Mouse (Mus musculus) cerebellum, adult 9-10 months (tissue): ENCODE results near the gene Snhg11.

Experiments
- DNase-seq: peaks from one replicate; pipeline ENCODE4 v3.0.0; 2022

The Snhg11 gene

DNA sequence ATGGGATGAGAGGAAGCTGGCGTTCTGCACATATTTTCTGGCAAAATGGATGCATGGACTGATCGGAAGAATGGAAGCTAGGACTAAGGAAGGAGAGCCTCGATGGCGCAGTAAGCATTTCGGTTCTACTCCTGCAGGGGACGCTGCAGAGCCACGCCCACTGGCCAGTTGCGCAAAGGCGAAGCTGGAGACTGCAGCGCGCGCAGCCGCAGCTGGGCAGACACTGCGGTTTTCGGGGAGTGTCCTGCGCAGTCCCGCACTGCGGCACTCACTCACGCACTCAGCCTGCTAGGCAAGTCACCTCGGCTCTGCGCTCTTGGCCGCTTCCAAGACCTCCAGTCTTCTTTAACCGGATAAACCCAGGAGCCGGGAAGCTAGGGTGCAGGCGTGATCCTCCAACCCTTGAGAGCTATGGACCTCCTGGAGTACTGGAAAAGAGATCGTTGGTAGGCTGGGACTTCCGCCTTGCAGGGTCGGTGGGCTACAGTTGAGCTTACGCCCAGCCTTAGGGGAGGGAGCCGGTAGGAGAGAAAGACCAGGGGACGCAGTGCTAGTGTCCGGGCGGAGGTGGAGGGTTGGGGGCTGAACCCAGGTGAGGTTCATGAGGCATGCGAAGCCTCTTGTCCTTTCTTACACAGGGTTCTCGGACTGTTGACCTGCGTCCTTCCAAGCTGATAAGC is at the start of gene Snhg11:
TSS of gene Snhg11 (plus strand) at position 196 of the 680 bp plus-strand sequence.
- peak; percentile 91 for DNase-seq

DNA sequence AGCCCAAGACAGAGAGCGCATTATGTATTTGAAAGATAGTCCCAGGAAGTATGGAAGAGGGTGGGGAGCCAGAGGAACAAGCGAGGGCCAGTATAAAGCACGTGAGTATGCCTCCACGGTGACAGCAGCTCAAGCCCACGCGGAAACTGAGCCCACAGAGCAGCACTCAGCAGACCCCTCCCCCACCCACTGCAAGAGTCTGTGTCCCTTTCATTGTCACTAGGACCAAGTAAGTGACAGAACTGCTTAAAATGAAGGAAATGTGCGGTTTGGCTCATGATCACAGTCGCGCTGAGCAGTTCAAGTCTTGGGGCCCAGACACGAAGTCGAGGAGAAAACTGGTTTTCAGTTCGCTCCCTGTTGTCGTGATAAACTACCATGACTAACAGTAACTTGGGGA is 41.1 kb upstream of the Snhg11 start:
- DNase-seq: no peak

DNA sequence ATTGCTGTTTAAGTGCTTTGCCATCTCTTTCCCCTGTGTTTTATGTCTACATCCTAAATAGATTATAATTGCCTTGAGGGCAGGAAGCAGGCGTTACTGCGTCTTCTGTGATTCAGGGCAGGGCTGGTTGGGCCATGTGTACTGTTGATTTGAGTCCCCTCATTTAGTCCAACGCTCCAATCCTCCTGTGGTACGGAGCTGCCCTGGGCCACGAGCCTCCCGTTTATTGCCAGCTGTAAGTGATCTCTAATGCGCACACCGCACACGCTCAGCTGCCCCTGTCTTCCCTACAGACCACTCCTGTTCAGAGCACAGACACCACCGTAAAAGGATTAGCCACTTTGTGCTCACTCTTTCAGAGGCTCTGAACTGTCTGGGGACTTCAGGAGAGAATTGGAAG is 37.7 kb upstream of the Snhg11 start:
- no peak for DNase-seq

DNA sequence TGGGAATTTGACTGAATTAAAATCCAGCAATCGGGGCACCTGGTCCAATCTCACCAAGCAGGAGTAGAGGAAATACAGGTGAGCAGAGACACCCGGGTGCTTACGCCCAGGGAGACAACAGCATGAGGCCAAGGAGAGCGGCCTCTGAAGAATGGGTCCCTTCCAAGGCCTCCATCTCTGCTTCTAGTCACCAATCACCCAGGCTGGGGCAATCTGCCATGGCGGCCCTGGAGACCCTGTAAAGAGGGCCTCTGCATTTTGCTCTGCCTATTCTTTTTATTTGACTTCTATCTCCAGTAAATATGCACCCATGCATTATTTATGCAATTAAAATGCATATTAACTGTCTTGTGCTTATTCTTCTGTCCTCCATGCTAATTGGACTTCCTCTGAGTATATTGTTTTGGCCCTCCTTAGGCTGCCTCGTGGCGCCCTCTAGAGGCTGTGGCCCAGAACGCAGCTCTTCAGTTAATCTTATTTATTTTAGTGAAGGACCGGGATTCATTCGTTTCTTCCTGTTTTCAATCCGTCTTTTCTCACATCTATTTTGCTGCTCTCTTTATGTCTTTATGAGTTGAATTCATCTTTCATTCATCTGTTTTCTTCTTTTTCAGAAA is 35.4 kb upstream of the Snhg11 start:
- peak; percentile 44 for DNase-seq

DNA sequence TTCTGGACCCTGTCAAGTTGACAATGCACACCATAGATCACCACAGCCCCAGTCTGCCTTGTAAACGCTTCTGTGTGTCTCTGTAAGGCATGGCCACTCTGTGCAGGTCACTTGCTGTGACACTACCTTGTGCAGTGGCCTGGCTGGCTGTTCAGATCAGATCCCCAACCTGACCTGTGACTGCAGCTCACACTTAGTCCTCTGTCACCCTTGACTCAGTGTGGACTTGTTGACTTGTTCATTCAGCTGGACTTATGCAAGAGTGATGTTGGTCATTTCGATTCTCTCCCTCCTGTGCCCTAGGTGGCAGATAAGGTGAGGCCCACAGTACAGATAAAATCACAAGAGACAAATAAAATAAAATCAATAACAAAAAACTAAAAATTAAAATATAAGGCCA is 34.1 kb upstream of the Snhg11 start:
- no peak for DNase-seq

DNA sequence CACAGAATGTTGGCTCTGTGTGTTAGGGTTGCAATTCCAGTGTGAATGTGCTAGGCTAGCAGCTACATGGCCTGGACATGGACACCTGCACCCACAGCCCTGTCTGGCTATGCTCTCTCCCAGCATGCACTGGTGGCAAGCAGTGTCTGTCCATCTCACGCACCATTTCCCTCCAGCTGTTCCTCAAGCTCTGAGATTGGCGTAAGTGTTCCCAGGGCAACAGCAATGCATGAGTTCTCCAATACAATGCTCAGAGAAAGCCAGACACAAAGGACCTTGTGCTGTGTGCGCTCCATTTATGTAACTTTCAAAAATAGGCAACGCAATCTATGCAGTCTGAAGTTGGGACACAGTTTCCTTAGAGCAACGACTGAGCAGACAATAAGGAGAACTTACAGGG is 31.9 kb upstream of the Snhg11 start:
- DNase-seq: no peak

DNA sequence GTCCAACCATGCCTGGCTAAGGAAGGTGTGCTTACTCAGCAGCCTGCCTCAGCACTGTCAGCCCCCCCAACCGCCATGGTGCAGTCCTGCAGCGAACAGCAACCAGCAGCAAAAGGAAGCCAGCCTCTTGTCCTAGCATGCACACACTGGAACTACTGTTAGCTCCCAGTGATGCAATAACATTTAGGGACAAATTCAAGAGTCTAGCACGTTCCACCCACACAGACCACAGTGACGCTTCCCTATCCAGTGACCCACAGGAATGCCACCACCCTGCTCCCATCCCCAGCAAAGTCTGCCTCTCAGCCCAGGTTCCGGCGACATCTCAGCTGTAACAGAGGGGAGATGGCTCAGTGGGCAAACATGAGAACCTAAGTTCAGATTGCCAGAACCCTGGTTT is 29.0 kb upstream of the Snhg11 start:
- DNase-seq: no peak

DNA sequence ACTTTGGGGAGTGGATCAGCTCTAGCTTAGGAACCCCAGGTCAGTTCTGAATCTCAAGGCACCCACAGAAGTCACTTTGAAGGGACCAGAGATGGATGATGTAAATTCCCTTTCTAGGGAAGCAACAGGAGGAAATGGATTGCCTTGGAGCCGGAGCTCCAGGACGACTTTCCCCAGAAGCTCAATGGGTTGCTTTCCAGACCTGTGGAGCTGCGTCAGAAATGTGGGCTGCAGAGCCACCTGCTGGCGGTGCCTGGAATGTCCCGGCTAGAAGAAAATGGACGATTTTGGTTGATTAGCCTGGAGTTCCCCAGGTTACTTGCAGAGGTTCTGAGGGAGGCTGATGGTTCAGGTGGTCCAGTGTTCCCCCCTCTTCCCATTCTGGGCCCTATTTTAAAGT is 27.6 kb upstream of the Snhg11 start:
- DNase-seq: peak; percentile 55

DNA sequence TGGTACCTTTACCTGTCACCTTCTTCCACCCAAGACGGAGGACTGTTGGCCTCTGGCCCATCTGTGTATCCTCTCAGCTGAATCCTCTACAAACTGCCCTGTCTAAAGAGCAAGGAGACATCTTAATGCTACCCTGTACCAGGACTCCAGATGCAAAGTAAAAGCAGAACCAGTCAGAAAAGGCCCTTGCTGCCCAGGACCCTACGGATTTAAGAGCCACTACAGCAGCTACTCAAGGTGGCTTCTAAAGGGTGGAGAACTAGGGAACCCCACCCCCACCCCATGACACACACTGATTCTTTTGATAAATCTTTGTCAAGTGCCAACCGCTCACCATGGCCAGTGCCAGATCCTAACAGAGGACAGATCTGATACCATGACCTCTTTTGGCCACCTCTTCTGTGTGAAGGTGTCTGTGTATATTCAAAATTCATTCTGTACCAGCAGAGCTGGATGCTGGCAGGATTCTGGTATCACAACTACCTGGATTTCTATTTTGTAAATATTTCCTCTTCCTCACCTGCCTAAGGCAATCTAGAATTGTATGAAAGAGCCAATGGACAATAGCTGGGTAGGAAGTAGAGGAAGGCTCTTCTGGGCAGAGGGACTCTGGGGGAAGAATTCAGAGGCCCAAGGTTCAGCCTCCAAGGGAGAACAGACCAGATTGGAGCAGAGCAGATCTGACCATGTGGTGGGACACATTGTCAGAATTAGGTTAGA is 22.5 kb upstream of the Snhg11 start:
- no peak for DNase-seq

DNA sequence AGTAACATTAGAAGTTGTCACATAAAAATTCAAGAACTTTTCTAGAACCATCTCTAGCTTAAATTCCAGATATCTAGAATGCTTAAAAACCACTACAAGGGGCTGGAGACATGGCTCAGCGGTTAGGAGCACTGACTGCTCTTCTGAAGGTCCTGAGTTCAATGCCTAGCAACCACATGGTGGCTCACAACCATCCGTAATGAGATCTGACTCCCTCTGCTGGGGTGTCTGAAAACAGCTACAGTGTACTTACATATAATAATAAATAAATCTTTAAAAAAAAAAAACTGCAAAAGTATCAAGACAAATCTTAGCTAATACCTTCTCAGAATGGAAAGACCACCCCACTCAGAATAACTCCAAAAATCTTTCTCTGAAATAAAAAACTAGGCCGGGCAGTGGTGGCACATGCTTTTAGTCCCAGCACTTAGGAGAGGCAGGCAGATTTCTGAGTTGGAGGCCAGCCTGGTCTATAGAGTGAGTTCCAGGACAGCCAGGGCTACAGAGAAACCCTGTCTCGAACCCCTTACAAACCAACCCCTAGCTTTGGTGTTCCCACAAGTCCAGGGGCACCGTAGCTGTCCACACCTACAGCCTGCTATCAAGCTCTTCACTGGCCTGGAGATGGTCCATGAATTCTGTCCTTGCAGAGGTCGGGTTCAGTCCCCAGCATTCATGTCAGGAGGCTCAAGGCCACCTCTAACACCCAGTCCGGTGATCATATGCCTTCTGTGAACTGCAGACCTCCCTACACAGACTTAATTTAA is 20.9 kb upstream of the Snhg11 start:
- DNase-seq: no peak

DNA sequence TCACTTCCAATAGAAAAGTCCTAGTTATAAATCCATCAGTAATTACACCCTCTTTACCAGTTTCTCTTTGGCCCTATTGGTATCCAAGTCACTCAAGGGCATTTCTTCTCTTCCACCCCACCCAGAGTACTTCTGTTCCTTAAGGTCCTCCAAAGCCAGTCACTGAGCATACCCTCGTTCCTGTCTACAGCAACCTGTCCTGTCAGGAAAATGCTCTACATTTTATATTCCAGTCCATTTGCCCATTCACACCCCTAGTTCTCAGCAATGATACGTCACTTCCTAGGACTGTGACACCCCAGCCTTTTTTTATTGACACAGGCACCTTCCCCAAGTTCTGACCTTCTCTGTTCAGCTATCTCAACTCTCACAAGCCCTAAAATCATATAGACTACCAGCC is 20.2 kb upstream of the Snhg11 start:
- DNase-seq: no peak

DNA sequence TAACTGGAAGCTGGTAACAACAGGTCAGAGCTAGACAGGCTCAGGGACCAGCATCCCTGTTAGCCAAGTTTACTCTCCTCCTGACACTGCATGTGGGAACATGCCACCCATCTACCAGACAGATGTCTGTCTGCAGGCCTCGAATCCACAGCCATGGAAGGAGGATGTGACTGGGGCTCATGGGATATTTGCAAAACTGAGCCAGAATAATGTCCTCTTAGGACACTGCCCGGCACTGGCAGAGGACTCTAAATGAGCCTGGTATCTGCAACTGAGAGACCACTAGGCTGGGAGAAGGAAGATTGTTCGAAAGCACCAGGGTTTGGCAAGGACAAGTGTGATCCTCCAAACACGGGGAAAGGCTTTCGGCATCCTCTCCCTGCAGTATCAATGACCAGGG is 19.3 kb upstream of the Snhg11 start:
- DNase-seq: no peak

DNA sequence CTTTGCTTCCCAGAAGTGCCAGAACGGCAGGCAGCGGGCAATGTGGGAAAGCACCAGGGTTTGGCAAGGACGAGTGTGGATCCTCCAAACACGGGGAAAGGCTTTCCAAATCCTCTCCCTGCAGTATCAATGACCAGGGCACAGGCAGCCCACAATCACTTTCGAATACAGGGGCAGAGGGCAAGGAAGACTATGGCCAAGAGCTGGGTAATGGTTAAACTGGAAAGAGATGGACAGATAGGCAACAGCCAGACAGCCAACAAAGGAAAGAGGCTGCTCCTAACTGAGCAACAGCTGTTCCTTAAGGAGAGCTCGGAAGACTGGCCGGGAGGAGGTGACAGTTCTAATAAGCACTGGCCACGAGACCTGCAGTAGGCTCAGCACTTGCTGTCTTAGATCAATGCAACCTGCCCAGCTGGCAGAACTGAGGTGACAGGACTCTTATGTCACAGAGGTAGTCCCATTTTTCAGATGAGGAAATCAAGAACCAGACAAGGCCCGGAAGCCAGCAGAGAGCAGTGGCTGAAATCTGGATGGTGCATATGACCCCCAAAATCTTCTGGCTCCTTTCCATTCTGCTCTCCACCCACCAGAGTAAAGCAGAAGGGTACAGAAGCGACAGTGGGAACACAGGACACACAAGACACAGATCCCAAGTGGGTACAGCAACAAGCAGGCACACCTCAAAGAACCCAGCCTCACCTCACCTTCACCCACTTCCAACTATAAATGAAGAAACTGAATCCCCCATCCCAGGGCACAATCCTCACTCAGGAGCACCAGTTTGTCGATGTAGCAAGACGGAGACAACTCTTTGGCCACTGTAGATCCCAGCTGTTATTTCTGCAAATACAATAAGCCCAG is 15.4 kb upstream of the Snhg11 start:
- DNase-seq: no peak

DNA sequence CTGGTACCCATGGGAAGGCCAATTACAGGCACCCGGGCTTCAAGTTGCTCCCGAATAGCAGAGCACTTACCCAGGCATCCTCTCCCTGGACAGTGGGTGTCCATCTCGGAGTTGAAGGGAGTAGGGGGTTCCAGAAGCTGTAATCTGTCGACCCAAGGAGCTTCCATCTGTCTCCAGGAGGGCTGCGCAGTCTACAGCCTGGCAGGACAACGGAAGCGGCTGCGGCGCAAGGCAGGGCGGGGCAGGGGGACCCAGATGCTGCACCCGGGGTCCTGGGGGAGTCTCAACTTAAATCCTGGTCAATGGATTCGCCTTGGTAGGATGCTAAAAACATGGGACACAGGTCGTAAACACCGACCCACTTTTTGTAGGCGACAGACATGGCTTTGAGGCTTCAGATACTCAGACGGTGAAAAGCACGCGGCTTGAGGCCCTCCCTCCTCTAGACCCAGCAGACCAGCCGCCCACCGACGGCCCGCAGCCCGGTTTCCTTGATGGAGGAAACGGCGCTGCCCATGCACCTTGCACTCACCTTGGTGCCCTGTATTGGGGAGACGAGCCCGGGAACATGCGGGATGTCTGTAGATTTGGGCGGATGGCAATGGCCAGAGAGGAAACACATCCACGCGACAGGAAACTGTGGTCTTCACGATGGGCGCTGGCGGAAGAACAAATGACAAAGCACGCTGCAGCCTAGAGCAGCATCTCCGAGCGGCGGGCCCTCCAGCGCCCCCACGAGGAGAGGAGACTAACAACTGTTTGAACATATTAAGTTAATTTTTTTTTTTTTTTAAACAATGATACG is 14.4 kb upstream of the Snhg11 start:
- peak; percentile 80 for DNase-seq

DNA sequence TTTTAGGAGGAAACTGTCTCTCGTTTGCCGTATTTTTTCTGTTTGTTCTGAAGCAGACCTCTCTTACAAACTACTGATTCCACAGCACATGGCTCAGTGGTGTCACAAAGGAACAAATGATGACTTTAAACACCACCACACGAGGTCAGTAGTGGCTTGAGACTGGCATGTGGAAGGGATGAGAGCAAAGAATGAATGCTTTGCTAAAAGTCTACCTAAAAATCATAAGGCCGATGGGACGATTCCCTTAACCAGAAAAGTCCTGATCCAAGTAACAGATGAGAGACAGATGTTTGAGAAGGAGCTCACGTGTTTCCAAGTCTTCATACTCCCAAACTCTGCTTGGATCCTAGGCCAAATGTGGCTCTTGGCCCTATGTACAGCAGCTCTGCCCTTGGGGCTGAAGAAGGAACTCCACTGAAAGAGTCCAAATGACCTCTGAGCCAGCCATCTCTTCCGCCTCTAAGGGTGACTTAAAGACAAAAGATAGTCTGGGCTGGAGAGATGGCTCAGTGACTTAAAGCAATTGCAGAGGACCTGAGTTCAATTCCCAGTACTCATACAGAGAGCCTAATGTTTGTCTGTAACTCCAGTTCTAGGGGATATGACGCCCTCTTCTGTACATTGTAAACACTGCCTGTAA is 13.6 kb upstream of the Snhg11 start:
- no peak for DNase-seq

DNA sequence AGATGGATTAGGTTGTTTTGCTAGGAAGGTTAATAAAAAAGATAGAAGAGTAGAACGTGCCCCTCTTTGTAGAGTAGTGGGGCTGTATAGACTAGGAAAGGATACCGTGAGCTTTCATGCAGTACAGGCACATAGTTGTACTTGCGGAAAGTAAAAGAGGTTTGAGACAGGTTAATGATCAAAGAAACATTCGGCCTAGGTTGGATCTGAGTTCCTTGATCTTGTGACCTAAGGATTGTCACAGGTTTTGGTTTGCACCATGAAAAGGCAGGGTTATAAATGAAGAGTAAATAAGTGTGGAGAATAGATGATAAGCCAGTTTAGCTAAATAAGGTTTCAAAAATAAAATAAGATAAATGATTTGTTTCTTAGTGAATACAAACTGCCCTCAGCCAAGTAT is 11.3 kb upstream of the Snhg11 start:
- DNase-seq: no peak

DNA sequence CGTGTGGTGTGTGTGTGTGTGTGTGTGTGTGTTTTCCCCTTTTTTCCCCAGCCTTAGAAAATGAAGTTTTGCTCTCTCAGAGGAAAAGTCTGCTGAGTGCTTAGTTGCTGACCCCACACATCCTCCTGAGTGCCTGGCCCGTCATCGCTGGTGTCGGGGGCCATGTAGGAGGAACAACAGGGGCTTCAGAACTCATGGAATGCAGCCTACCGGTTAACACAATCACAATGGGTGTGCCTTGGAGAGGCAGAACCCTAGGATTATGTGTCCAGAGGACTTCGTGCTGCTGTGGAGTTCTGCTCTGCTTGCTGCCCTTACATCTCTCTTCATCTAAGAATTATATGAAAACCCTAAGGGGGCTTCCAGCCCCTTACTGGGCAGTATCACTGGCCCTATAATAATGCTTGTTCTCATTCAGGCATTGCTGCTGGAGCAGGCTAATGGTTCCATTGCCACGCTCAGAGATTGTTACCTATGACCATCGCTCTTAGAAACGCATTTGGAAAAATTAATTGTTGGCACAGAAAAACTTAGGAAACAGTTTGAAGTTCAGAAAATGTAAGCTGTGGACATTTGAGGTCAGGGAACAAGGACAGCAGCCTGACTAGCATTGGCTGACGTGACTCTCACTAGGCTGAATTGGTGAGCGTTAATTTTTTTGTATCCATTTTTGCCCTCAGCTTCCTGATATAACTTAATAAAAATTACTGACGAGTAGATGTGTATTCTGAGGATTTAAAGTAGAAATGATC is 10.2 kb upstream of the Snhg11 start:
- no peak for DNase-seq

DNA sequence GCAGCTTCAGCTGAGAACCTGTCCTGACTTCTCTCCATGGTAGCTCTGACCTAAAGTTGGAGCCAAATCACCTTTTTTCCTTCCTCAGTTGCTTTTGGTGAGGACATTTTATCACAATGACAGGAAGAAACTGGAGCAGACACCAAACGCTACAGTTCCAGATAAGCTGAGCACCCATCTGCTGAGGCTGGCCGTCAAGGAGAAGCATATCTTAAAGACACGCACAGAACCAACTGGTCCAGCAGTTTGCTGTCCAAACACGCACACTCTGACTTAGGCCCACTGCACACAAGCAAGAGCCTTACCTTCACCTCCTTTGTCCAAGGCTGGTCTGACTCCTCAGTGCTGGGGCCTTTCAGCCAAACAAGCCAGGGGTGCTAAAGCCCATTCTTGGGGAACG is 7.8 kb upstream of the Snhg11 start:
- DNase-seq: no peak

DNA sequence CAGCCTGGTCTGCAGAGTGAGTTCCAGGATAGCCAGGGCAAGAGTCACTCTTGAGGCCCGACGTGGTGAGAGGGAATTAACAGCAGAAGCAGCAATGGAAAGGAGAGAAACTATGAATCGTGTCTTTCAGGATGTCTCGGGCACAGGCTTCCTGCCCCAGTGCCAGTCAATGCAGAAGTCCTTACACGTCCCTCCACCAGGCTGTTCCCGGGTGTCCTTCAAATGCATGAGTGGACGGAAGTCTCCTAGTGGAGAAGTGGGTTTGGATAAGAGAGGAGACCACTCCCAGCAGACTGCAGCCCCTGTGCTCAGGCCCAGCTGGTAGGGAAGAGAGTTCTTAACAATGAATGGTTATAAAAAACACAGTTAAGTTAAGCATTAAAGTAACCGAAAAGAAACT is 7.1 kb upstream of the Snhg11 start:
- no peak for DNase-seq

DNA sequence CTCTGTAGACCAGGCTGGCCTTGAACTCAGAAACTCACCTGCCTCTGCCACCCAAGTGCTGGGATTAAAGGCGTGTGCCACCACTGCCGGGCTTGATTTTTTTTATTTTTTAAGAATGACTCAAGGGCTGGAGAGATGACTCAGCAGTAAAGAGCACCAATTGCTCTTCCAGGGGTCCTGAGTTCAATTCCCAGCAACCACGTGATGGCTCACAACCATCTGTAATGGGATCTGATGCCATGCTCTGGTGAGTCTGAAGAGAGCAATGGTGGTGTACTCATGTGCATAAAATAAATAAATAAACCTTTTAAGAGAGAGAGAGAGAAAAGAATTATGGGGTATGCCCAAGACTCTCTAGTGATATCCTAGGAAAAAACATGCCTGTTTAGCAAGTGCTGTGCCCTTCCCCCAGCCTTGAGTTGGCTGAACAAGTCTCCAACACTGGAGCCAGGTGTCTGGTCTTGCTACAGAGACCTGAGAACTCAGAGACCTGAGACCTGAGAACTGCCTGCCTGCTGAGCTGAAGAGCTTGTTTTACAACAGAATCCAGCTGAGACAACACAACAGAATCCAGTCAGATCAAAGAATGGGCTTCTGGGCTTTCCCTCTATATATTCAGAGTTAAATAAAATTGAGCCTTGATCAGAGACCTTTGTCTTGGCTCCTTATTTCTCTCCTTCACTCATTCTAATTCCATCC is 5.8 kb upstream of the Snhg11 start:
- no peak for DNase-seq
